Mouse (Mus musculus) brain, embryonic 14.5 days (tissue): ENCODE measurements at regions not wholly inside any gene's neighbourhood (a gene's known extent, or its start where the extent isn't known, plus 50 kb on each side); places are given as distances from the start of the nearest gene placed in this dataset.

Experiments
- DNase-seq: peaks from one replicate; pipeline ENCODE4 v3.0.0-alpha.2; 2011; ENCODE audit warnings: low read depth
- CTCF ChIP-seq: fragments of 200-500 bp; IDR thresholded peaks from 2 replicates; pipeline ENCODE4 v1.5.1; 2012; ENCODE audit warnings: inconsistent platforms, mild to moderate bottlenecking, moderate library complexity, borderline replicate concordance; ENCODE audit not compliant: insufficient read depth, insufficient read length; ENCODE audit errors: extremely low read depth
- POLR2A ChIP-seq: fragments of 200-500 bp; IDR thresholded peaks from 2 replicates; pipeline ENCODE4 v1.6.1; 2012; ENCODE audit warnings: mild to moderate bottlenecking, inconsistent platforms, borderline replicate concordance; ENCODE audit not compliant: poor library complexity, insufficient read depth, insufficient read length, severe bottlenecking; ENCODE audit errors: extremely low read depth

DNA sequence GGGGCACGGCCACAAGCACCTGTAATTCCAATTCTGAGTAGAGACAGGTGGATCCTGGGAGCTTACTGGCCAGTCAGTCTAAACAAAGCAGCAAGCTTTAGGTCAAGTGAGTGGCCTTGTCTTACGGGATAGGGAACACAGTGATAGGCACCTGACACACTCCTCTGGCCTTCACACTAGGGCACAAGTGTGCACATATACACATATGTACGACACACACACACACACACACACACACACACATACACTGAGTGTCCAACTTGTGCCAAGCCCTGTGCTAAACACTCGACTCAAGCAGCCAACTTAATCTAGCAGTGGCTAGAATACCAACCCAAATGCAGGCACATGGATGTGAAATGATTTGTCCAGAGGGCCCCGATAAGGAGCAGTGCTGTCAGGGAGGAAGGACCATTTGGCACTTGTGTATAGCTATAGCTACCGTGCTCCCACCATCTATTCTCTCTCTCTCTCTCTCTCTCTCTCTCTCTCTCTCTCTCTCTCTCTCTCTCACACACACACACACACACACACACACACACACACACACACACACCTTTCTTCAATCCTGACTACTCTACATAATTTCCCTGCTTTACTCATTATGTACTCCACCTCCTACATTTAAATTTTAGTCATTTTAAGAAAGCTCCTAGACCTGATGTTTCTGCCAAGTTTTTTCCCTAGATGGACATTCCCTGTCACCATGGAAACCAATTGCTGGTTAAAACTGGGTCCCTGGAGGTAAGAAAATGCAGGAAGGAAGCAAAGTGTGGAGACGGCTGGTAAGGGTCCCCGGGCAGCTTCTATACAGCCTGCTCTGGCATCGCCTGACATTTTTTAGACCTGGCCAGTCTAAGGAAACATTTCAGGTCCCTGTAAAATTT lies 609.2 kb downstream of the Zfp706 start:
- TF ChIP-seq CTCF (no peak), POLR2A (no peak)
- DNase-seq, result peak; percentile 72

DNA sequence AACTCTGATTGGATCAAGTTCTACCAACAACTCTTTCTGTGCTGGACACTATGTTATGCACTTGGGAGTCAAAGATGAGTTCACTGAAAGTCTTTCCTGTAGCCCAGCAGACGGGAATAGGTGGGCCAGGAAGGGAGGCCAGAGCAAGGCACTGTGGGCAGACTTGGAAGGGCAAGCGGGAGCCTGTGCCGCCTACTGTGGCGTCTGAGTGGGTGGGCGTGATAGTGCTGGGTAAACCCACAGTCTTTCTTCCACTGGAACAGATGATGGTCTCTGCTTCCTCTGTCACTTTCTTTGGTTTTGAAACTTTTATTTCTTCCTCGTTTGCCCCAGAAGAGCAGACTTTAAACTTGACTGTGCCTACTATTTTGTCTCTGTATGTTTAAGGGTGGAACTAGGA lies 610.8 kb downstream of the Zfp706 start:
- no peak for DNase-seq
- TF ChIP-seq CTCF (no peak), POLR2A (no peak)

DNA sequence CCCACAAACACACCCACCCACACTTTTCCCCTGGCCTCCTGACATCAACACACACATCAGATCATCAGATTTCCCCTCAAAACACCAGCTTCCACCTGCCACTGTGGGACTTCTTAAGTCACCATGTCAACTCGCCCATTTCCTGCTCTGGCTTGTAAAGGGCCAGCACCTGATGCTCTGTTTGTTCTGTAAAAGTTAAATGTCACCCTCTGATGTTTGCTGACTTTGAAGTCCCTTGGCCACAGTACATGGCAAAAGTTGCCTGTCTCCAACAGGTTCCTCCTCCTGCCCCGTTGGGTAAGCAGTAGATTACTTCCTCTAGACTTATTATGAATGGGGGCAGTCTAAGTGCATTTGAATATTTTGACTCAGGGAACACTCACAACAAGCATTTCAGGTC lies 611.3 kb downstream of the Zfp706 start:
- TF ChIP-seq POLR2A (no peak), CTCF (no peak)
- no peak for DNase-seq

DNA sequence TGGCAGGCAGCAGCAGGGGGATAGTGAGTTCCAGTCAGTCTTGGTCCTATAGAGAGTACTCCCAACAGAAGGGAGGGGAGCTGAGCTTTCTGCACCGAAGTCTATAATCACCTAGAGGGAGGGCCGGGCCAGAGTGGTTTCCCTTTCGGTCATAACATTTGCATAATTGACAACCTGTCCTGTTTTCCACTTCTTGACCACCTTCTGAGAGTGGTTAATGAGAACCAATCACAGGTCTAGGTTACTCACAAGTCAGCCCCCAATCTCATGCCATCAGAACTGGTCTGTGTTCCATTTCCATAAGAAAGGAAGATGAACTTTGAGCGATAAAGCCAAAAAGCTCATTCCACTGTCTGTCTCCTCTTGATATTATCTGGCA lies 611.9 kb downstream of the Zfp706 start:
- no peak for DNase-seq
- TF ChIP-seq POLR2A, result no peak
- TF ChIP-seq CTCF, result no peak

DNA sequence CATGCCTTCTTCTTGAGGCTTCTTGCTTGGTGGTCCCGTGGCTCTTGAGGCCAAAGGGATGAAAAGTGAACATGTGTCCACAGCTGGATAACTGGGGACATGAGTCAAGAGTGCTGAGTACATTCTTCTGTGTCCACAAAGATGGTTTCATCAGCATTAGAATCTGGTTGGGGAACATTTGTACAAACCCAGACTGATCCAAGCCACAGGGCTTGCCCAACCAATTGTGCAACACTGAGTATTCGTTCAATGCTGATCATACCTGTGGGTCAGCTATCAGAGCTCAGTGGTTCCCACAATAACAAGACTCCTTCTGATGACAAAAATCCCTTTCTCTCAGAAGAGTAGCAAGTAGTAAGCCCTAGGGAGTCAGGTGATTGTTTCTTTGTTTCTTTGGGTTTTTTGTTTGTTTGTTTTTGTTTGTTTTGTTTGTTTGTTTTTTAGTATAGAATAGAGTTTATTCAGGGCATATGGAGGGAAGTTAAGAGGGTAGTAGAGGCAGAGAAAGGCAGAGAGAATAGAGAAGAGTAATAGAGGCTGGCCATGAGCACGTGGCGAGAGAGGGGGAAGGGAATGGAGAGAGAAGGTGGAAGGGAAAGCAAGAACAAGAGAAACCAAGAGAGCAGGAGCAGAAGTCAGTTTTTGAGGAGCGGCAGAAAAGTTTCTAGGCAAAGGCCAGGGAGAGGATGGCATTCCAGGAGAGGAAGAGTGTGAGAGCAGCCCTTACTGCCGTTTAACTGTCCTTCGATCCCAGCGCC lies 612.5 kb downstream of the Zfp706 start:
- no peak for DNase-seq
- no peak for TF ChIP-seq CTCF
- TF ChIP-seq POLR2A, result no peak

DNA sequence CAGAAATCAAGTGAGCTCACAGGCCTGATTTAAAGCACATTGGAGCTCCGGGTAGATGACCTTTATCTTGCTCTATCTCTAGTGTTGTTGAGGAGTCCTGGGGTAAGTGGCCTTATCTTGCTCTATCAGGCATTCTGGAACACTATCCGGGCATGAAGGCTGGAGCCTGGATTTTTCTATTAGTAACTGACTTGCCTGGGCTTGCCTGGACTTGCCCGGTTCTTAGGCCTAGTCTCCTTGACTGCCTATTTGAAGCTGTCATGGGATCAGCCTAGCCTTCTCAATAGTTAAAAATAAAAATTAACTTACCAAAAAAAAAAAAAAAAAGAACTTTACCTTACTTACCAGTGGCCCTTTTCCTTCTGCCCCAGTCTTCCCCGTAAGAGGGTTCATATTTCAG lies 617.8 kb downstream of the Zfp706 start:
- TF ChIP-seq CTCF, result no peak
- no peak for TF ChIP-seq POLR2A
- no peak for DNase-seq

DNA sequence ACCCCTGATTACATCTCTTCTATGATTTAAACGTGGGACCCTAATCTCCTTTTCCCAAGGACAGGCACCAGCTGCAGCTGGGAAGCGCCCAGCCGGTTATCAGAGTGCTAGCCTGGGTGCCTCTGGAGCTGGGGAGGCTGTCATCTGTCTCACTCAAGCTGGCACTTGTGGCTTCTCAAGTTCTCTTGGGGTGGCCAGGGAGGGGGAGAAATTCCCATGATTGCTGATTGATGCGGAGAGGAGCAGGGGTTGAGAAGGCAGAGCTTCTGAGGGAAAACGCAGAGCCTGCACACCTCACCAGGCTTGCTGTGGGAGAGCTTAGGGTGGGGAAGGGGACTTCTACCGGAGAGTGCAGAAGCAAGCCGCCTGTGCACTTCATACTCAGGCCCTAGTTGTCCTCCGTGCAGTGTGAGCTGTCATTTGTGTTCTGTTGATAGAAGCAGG lies 626.3 kb downstream of the Zfp706 start:
- no peak for TF ChIP-seq CTCF
- no peak for TF ChIP-seq POLR2A
- DNase-seq, result no peak

DNA sequence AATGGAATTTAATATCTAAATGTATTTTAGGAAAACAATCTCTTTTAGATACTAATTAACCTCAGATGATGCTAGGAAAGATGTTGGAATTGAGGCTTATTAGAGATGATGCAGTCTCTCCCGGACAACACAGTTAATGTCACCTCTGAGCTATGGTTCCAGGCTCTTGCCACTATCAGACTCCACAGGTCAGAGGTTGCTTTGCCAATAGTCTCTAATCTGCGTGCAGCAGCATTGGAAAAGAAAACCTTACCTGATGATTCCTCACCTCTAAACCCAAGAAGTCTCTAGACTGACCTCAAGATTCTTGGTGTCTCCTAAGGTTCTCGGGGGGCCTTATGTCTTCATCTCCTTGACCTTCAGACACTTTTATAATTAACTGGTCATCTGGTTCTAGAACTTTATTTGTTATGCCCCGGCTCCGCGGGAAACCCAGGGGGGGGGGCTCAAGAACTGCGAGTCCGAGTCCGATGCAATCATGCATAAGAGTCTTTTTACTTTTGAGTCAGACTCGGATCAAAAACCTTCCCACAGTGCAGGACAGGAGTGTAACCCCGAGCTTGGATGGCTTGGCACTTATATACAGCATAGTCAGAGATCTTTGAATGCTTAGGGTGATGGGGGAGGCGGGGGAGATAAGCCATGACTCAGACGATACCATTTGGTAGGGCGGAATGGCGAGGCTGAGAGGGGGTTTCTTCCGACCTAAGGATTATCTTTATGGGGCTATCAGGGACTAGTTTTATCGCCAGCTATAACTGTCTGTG lies 626.9 kb downstream of the Zfp706 start:
- DNase-seq, result no peak
- TF ChIP-seq POLR2A (no peak), CTCF (no peak)

DNA sequence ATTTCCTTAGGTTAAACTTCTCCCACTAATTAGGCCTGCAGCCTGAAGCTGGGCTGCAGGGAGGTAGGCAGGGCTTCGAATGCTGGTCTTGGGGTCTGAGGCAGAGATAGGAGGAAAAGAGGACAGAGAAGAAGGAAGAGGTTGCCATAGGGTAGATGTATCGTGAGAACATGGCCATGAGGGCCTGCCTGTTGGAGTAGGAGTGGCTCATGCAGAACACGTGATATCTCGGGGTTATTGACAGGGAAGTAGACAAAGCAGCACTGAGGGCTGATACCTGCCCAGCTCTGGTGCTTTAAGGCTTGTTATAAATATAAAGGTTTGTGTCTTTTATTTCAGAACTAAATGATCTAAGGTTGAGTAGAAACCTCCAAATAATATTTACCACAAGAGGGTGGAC lies 628.9 kb downstream of the Zfp706 start:
- TF ChIP-seq POLR2A (no peak), CTCF (no peak)
- no peak for DNase-seq

DNA sequence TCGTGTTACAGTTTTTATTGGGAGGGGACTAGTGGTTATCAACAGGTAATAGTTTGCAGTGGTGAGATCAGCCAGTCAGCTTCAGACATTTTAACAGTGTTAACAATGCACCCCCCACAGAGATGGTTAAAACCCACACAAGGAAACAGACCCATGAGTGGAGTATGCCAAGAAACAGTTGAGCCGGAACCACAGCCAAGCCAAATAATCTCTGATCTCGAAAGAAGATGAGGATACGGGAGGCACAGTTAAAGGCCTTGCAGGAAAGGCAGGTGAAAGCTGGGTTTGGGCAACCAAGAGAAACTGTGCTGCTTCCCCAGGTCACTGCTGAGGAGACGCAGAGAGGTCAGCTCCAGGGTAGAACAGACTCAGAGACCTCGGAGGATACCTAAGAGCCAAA lies 631.0 kb downstream of the Zfp706 start:
- no peak for DNase-seq
- TF ChIP-seq CTCF, result no peak
- no peak for TF ChIP-seq POLR2A

DNA sequence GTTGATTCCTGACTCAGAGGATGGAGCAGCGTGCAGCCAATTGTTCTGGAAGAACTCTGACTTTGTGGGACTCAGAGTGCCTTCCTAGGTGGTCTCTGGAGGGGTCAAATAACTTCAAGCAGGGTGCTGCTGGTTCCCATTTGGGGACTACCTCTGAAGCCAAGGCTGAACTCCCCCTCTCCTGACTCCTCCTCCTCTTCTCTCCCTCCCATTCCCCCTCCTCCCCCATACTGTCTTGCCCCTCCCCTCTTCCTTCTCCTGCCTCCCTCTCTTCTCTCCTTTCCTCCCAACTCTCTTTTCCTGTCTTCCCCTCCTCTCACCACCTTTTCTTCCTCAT lies 632.1 kb downstream of the Zfp706 start:
- no peak for TF ChIP-seq CTCF
- TF ChIP-seq POLR2A, result no peak
- no peak for DNase-seq

DNA sequence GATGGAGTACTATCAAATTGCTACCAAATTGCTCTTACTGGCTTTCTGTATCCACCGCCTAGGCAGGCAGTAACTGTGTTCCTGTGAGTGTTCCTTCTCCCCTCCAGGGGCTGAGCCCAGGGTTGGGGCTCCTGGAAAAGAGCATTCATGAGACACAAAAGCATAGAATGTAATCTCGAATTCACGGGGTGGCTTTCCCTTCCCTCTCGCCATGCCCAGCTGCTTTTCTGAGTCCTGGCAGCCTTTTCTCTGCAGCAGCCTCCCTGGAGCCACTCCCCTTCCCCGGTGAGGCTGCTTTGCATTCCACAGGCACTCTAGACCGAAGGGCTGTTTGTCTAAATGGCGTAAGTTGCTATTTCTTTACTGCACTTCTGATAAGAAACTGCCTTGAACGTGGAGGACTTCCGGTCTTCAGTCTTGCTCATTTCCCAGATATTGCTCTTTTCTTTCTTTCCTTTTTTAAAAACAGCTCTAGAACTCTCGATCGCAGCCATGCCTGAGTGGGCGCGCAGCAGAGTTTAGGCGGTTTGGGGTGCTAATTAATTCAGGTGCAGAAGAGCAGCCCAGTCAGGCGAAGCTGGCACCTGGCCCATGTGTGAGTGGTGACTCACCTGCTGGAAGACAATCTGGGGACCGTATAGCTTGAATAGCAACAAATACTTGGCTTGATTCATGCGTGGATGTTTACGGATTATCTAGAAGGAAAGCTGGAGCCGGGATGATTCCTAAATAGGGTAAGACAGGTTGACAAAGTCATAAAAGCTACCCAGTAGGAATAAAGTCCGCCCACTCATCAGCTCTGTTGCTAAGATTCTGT lies 632.6 kb downstream of the Zfp706 start:
- TF ChIP-seq POLR2A (no peak), CTCF (no peak)
- peak; percentile 76 for DNase-seq
